Mouse (Mus musculus): ENCODE measurements around the gene Taar7d.

Taar7d gene

GRCm38 (mm10) chr10:24026922-24027321 lies at the start of gene Taar7d:
Taar7d (plus strand) TSS chr10:24027222.

GRCm38 (mm10) chr10:23977958-23978357 lies 49.1 kb upstream of the Taar7d start:
- WGBS: 76% methylated on average over 4 of the region's 4 CpGs

DNA sequence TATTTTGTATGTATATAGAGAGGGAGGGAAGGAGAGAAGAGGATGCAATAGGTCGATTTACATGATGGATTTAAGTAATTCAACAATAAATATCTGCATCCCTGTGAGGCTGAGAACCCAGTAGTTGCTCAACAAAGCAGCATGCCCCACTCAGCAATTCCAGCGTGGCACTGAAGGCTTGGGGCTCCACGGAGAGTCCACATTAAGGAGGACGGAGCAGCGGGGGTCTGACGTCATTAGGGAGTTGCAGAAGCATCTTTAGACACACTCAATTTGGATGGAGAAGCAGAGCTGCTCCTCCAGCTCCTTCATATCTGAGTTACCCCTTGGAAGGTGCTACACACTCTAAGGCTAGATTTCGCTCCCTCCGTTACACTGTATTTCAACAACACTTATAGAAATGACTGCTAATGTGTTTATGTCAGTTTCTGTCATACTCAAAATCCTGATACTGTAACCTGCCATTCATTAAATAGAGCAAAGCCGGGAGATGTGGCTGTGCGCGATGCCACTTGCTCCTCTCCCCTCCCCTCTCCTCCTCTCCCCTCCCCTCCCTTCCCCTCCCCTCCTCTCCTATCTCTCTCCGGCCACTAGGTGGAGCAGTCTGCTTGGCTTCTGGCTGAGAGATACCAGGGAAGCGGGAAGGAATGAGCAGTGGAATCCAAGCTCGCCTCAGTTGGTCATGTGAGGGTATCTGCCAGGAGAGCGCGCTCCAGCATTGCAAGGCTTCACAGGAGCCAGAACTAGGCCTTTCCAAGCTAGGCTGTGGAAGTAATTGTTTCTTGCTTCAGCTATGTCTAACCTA lies 47.9 kb upstream of the Taar7d start:
- WGBS: 35% methylated on average over 16 of the region's 16 CpGs

DNA sequence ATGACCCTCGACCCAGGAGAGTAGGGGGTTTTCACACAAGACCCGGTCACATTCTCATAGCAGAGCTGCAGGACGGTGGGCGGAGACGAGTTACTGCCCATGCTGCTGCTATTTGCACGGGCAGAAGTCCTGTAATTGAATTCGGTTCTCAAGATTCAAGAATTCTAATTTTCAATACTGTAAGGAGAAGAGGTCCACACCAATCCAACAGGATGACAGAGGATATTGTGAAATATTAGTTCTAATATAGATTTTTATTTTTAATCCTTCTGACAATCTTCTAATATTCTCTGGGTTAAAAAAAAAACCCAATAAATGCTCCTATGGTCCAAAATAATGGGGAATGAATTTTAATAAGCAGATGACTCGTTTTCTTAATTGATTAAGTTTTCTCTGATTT lies 41.5 kb upstream of the Taar7d start, which contains the start of gene Taar6:
TSS of gene Taar6 (minus strand) at position 101 of the 400 bp plus-strand sequence.
- WGBS: 82% methylated on average over 8 of the region's 8 CpGs

DNA sequence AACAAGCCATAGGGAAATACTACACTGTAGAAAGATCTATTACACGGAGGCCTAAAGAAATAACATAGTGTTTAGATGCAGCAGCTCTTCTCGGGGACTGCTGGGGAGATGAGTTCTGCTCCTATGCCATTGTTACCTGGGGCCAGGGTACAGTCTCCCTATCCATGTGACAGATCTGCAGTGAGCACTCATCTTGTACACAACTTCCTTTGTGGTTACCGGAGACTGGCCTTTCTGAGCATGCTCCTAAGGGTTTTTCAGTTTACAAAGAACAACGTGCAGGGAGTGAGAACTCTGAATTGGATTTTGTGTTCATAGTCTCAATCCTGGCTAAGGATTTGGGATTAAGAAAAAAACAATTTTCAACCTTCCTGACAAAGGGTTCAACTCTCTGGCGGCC lies 40.6 kb upstream of the Taar7d start:
- 80% methylated on average over 5 of the region's 5 CpGs for WGBS

GRCm38 (mm10) chr10:23993381-23993780 lies 33.6 kb upstream of the Taar7d start, which contains the start of gene Taar7a:
Taar7a (minus strand) TSS chr10:23993481.
- WGBS: 81% methylated on average over 3 of the region's 3 CpGs

GRCm38 (mm10) chr10:23999639-24000038 lies 27.4 kb upstream of the Taar7d start, which contains the start of gene Taar7b:
Taar7b (plus strand) TSS chr10:23999939.
- 85% methylated on average over 1 of the region's 1 CpGs for WGBS

GRCm38 (mm10) chr10:24006442-24006841 lies 20.6 kb upstream of the Taar7d start:
- 50% methylated on average over 1 of the region's 1 CpGs for WGBS

- WGBS: 43% methylated on average over 2 of the region's 2 CpGs
Observed at GRCm38 (mm10) chr10:24007034-24007433, 20.0 kb upstream of the Taar7d start.

DNA sequence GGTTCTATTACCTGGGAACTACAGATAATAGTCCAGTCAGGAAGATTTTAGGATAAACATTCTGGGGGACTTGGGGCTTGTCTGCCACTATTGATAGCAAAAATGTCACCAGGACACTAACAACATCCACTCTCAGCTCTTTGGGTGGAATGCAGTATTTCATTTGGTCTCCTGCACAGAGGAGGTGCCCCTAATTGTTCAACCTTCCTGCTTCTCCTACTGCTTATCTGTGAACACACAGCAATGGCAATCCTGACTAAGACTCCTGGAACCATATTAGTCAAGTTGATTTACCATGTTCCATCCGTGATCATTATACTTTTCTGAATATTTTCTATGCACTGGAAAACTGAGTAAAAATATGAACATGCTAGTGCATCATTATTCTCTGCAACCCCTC lies 18.9 kb upstream of the Taar7d start:
- WGBS: 93% methylated on average over 1 of the region's 1 CpGs

- 89% methylated on average over 2 of the region's 2 CpGs for WGBS
Observed at GRCm38 (mm10) chr10:24037314-24037713, 10.3 kb downstream of the Taar7d start, which contains the start of gene Taar7e. Taar7e (plus strand) TSS chr10:24037614.

DNA sequence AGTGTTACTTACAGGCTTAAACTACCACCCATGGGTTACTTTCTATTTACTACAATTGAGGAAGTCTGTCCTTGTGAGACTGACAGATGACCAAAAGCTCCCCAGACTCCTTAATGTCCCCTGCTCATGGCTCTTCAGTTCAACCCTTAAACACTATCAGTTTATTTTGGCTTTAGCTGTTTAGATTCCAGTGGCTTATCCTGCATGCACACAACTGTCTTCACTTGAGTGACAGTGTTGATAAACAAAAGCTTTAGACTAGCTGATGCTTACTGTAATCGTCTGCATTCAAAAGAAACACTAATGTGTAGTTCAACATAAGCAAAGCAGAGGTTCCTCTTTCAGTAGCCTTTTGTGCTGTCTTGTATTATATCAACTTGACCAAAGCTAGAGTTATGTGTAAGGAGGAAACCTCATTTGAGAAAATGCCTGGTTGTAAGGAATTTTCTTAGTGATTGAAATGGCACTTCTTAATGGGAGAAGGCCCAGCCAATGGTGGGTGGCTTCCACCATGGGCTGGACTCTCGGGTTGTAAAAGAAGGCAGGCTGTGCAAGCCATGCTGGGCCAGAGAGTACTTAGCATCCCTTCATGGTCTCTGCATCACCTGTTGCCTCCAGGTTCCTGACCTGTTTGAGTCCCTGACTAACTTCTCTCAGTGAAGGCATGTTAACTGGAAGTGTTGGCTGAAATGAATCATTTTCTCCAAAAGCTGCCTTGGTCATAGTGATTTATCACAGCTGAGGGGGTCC lies 13.3 kb downstream of the Taar7d start:
- WGBS: 66% methylated on average over 2 of the region's 2 CpGs

GRCm38 (mm10) chr10:24049210-24049609 lies 22.2 kb downstream of the Taar7d start, which contains the start of gene Taar7f:
Taar7f (plus strand) TSS chr10:24049510.

DNA sequence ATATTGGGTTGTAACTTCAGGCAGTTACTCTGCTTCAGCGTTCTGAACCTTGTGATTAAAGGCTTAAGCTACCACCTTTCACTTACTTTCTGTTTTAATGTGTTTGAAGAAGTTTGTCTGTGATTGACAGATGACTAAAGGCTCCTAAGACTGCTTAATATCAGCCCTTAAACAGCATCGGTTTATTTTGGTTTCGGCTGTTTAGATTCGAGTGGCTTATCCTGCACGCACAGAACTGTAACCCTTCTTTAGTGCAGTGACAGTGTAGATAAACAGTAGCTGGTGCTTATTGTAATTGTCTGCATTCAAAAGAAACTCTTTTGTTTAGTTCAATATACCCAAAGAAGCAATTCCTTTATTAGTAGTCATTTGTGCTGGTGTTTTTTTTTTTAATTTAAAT lies 25.0 kb downstream of the Taar7d start:
- 72% methylated on average over 5 of the region's 5 CpGs for WGBS

- 83% methylated on average over 3 of the region's 3 CpGs for WGBS
Observed at GRCm38 (mm10) chr10:24058986-24059385, 32.0 kb downstream of the Taar7d start.

DNA sequence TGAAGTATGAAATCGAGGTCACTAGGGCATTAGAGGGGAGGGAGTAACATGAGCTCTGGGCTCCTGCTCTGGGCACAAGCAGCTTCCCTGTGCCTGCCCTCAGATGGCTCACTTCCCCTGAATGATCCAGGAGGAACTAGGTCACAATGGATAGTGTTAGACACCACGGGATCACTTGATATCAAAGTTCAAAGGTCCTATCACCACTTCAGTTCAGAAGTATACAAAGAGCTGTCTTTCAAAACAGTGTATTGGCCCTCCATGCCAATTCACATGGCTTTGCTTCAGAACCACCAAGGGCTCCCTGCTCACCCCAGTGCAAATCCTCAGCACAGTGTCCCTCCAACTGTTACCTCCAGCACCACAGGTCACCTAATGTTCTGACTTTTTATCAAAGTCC lies 47.7 kb downstream of the Taar7d start:
- 44% methylated on average over 2 of the region's 2 CpGs for WGBS

DNA sequence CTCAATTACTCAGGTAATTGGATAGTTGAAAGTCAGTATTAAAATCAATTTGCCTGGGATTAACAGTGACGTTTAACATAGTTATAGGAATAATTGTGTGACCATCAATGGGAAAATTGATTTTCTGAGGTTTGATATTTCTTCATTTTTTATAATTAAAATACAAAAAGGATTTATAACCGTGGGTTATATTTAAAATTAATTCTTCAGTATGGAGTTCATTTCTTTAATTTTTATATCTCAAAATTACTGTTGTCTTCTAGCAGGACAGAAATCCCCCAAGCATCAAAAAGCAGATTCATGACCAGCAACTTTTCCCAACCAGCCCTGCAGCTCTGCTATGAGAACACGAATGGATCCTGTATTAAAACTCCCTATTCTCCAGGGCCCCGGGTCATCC lies 49.2 kb downstream of the Taar7d start, which contains the start of gene Taar8a:
TSS of gene Taar8a (plus strand) at position 301 of the 400 bp plus-strand sequence.
- WGBS: 90% methylated on average over 2 of the region's 4 CpGs
